Mouse (Mus musculus) cerebellum, adult (tissue): ENCODE results near the gene Entpd3.
"Not testable (repeated sequence)": the region's sequence is repeated elsewhere in the genome, so short reads cannot be mapped to it uniquely, and the experiment has no call there.

Experiments
- ATAC-seq: cut with Nextera tagmentation; 2 replicates; pipeline ENCODE4 v1.9.2; 2017; ENCODE audit warnings: mild to moderate bottlenecking, moderate library complexity, mixed read lengths; ENCODE audit not compliant: insufficient number of reproducible peaks, low FRiP score, low TSS enrichment

Entpd3 gene

GRCm38 (mm10) chr9:120532691-120533090 lies 6.9 kb upstream of the Entpd3 start:
- ATAC-seq, result no peak

- ATAC-seq, result not testable (repeated sequence)
Observed at GRCm38 (mm10) chr9:120533446-120533950, 6.1 kb upstream of the Entpd3 start.

- ATAC-seq, result no peak
Observed at GRCm38 (mm10) chr9:120541411-120541810, 1.8 kb downstream of the Entpd3 start.

- ATAC-seq, result no peak
Observed at GRCm38 (mm10) chr9:120542241-120542640, 2.6 kb downstream of the Entpd3 start.

- ATAC-seq, result no peak
Observed at GRCm38 (mm10) chr9:120545994-120546393, 6.4 kb downstream of the Entpd3 start.

GRCm38 (mm10) chr9:120546482-120546881 lies 6.9 kb downstream of the Entpd3 start:
- no peak for ATAC-seq

GRCm38 (mm10) chr9:120547026-120547668 lies 7.5 kb downstream of the Entpd3 start:
- ATAC-seq, result no peak

- ATAC-seq, result no peak
Observed at GRCm38 (mm10) chr9:120550778-120551177, 11.2 kb downstream of the Entpd3 start.

- no peak for ATAC-seq
Observed at GRCm38 (mm10) chr9:120563590-120563989, 24.0 kb downstream of the Entpd3 start.

GRCm38 (mm10) chr9:120564247-120564646 lies 24.6 kb downstream of the Entpd3 start:
- no peak for ATAC-seq

- ATAC-seq, result no peak
Observed at GRCm38 (mm10) chr9:120566384-120566783, 26.8 kb downstream of the Entpd3 start.

- no peak for ATAC-seq
Observed at GRCm38 (mm10) chr9:120568917-120569316, 29.3 kb downstream of the Entpd3 start.

GRCm38 (mm10) chr9:120569721-120570333 lies 30.2 kb downstream of the Entpd3 start:
- no peak for ATAC-seq

- no peak for ATAC-seq
Observed at GRCm38 (mm10) chr9:120570334-120570725, 30.7 kb downstream of the Entpd3 start.

- ATAC-seq, result peak; percentile 96
Observed at GRCm38 (mm10) chr9:120570741-120571592, 31.3 kb downstream of the Entpd3 start, which contains the start of gene Rpl14. Gene Rpl14 (plus strand): TSS chr9:120571444.

- ATAC-seq, result peak; percentile 75
Observed at GRCm38 (mm10) chr9:120571593-120572385, 32.2 kb downstream of the Entpd3 start.

- no peak for ATAC-seq
Observed at GRCm38 (mm10) chr9:120575748-120576661, 36.4 kb downstream of the Entpd3 start.

- ATAC-seq, result no peak
Observed at GRCm38 (mm10) chr9:120576662-120577013, 37.0 kb downstream of the Entpd3 start.

- ATAC-seq, result peak; percentile 94
Observed at GRCm38 (mm10) chr9:120577133-120577651, 37.6 kb downstream of the Entpd3 start.
